Mouse (Mus musculus): ENCODE data around the gene Mapk11. TPM values are rescaled to one million over a fixed set of nuclear protein-coding genes. Genes with fewer than 3 reads are reported as not detected.

Gene Mapk11
- polyA plus RNA-seq (2012; rRNA removed; ENCODE audit: low replicate concordance), result 11.1 and 14.2 TPM in 2 replicates

DNA sequence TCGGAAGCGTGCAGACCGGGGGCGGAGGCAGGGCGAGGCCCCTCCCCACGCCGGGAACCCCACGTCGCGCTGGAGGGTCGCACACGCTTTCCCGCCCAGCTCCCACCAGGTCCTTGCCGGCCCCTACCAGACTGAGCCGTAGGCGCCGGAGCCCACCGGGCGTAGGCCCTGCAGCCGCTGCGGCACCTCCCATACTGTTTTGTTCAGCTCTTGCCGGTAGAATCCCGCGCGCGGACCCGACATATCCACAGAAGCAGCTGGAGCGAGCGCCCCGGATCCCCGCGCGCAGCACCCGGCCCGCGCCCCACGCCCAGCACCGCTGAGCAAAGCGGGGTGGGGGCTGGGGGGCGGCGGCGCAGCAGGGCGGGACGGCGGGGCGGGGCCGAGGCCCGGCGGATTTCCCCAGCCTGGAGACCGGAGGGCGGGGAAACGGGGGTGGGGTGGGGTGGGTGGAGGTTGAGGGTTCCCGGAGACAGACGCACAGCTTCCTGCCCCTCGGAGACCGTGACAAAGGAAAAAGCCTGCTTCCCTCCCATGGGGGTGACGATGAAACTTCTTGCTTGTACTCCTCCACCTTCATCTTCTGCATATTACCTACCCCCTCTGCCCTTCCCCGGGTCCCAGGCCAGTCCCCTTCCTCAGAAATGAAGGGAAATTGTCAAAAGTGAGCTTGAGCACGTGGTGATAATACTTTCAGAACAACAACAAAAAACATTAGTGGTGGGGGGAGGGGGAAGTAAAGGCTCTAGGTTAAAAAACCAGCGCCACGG lies at the start of gene Mapk11:
TSS of gene Mapk11 (minus strand) at position 358 of the 770 bp plus-strand sequence.

GRCm38 (mm10) chr15:89196313-89196706 lies 46.9 kb upstream of the Mapk11 start, which contains the start of gene Dennd6b:
TSS of gene Dennd6b (minus strand) at chr15:89196496.

DNA sequence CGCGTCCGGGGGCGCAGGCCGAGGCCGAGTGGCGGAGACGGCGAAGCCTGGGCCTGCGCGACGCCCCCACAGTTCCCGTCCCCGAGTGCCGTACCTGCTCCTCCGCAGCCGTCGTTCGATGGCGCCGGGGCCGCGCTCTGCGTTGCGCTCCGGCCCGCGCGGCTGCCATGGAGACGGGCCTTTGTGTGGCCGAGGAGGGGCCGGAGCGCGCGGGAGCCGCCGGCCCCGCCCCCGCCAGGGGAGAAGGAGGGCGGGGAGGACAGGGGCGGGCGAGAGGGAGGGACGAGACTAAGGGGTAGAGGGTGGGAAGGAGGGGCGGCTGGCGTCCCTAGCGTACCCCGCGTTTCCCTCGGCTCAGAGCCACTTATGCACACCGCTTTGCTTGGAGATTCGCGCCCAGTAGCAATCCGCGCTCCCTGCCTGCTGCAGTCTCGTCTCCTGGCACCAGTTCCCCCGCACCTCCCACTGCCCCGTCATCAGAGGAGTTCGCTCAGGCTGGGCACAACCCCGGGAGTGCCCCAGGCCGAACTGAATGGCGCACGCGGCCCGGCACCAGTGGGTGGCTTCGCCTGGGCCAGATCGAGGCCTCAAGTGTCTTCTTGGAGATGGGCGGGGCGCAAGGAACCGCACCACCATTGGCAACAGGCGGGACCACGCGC lies 31.3 kb upstream of the Mapk11 start, which contains the start of gene Plxnb2:
TSS of gene Plxnb2 (minus strand) at position 218 of the 659 bp plus-strand sequence.

DNA sequence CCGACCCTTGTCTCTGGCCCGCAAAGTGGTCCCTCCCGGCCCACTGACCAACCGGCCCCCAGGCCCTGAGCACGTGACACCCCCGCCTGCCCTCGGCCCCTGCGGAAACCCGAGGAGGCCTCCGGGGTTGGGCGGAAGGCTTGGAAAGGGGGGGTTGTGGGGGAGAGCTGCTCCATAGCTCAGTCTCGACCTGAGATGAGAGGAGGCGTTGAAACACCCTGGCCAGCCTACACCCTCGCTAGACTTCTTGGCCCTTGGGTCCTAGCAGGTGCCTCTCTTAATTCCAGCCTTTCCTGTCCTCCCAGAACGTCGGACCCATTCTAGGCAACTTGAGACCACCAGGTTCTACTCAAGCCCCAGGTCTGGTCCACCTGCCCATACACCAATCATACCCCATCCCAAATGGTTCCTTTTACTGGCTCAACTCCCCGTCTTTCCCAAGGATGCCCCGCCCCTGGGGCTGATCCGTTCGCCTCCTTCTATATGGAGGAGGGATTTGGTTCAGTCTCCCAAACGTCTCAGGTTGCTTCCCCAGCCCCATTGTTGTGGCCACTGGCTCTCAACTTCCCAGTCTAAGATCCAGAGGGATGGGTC lies 8.7 kb downstream of the Mapk11 start, which contains the start of gene Mapk12:
TSS of gene Mapk12 (minus strand) at position 45 of the 594 bp plus-strand sequence.

DNA sequence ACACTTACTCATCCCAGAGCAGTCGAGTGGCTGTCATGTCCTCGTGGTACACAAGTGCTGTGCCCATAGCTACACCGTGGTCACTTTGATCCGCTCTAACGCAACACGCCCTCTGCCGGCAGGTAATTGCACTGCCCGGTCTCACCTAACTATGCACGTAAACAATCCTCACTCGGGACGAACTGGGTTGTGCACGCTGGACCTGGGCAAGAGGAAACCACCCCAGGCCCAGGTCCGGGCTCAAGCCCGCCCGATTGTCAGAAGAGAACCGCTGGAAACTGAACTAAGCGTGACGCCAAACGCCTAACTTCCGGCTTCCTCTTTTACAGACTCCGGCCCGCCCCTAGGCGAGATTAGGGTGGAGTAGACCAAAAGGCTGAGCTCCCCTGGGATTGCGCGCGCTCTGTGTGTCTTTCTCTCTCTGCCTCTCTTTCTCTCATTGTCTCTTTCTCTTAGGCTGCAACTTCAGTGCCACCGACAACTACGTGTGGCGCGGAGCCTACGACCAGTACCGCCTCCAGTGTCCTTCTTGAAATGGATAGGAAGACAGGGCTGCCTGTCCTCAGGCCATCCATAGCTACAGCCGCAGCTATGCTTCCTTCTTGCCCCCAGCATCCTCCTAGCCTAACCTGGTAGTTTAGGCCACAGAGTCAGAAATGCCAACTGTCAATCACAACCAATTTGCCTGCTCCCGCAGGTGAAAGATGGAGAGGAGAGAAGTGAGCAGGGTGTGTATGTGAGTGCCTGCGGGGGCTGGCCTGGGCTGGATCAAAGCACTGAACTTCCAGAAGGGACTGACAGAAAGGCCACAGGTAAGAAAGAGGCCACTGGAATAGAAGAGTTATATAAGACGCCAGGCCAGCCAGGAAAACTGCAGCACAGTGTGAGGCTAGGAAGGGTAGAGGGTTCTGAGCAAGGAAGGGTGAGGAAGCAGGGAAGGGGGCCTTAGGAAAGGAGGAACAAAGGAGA lies 20.8 kb downstream of the Mapk11 start, which contains the start of gene Hdac10:
TSS of gene Hdac10 (minus strand) at position 319 of the 969 bp plus-strand sequence.

GRCm38 (mm10) chr15:89122649-89123366 lies 26.6 kb downstream of the Mapk11 start, which contains the start of gene Tubgcp6:
TSS of gene Tubgcp6 (minus strand) at chr15:89123112.

Other genes with a start within 250 kb of the Mapk11 start
- not detected in 2 replicates for gene Ttll8, start 195.2 kb downstream of the Mapk11 start, polyA plus RNA-seq (2012; rRNA removed; ENCODE audit: low replicate concordance)
- gene Mlc1, start 170.6 kb downstream of the Mapk11 start, polyA plus RNA-seq (2012; rRNA removed; ENCODE audit: low replicate concordance), result 0.17 TPM in 1 of 2 replicates, not detected in the other
- not detected in 2 replicates for gene Mov10l1, start 166.7 kb downstream of the Mapk11 start, polyA plus RNA-seq (2012; rRNA removed; ENCODE audit: low replicate concordance)
- 0.33 TPM in 1 of 2 replicates, not detected in the other for gene Panx2, start 89.9 kb downstream of the Mapk11 start, polyA plus RNA-seq (2012; rRNA removed; ENCODE audit: low replicate concordance)
- 33.3 and 53.5 TPM in 2 replicates for gene Trabd, start 74.5 kb downstream of the Mapk11 start, polyA plus RNA-seq (2012; rRNA removed; ENCODE audit: low replicate concordance)
- 40.9 and 49.5 TPM in 2 replicates for gene Selenoo, start 60.5 kb downstream of the Mapk11 start, polyA plus RNA-seq (2012; rRNA removed; ENCODE audit: low replicate concordance)
- gene Tubgcp6, start 26.5 kb downstream of the Mapk11 start, polyA plus RNA-seq (2012; rRNA removed; ENCODE audit: low replicate concordance), result 27.8 and 39.6 TPM in 2 replicates
- 41.7 and 54.8 TPM in 2 replicates for gene Hdac10, start 20.9 kb downstream of the Mapk11 start, polyA plus RNA-seq (2012; rRNA removed; ENCODE audit: low replicate concordance)
- 18.6 and 31.5 TPM in 2 replicates for gene Mapk12, start 8.9 kb downstream of the Mapk11 start, polyA plus RNA-seq (2012; rRNA removed; ENCODE audit: low replicate concordance)
- gene Plxnb2, start 31.2 kb upstream of the Mapk11 start, polyA plus RNA-seq (2012; rRNA removed; ENCODE audit: low replicate concordance), result 65.4 and 208 TPM in 2 replicates
- 12.7 and 21.1 TPM in 2 replicates for gene Dennd6b, start 46.9 kb upstream of the Mapk11 start, polyA plus RNA-seq (2012; rRNA removed; ENCODE audit: low replicate concordance)
- gene Ppp6r2, start 61.9 kb upstream of the Mapk11 start, polyA plus RNA-seq (2012; rRNA removed; ENCODE audit: low replicate concordance), result 60.4 and 149 TPM in 2 replicates
- 169 and 209 TPM in 2 replicates for gene Sbf1, start 165.7 kb upstream of the Mapk11 start, polyA plus RNA-seq (2012; rRNA removed; ENCODE audit: low replicate concordance)
- gene Adm2, start 173.1 kb upstream of the Mapk11 start, polyA plus RNA-seq (2012; rRNA removed; ENCODE audit: low replicate concordance), result 0.18 TPM in 1 of 2 replicates, not detected in the other
- gene Miox, start 184.8 kb upstream of the Mapk11 start, polyA plus RNA-seq (2012; rRNA removed; ENCODE audit: low replicate concordance), result not detected in 2 replicates
- 49.7 and 68.9 TPM in 2 replicates for gene Lmf2, start 206.0 kb upstream of the Mapk11 start, polyA plus RNA-seq (2012; rRNA removed; ENCODE audit: low replicate concordance)
- 111 and 131 TPM in 2 replicates for gene Ncaph2, start 206.1 kb upstream of the Mapk11 start, polyA plus RNA-seq (2012; rRNA removed; ENCODE audit: low replicate concordance)
- 31.0 and 49.1 TPM in 2 replicates for gene Sco2, start 224.2 kb upstream of the Mapk11 start, polyA plus RNA-seq (2012; rRNA removed; ENCODE audit: low replicate concordance)
- 2.2 and 2.5 TPM in 2 replicates for gene Tymp, start 227.4 kb upstream of the Mapk11 start, polyA plus RNA-seq (2012; rRNA removed; ENCODE audit: low replicate concordance)
- 3.5 and 8.1 TPM in 2 replicates for gene Odf3b, start 229.7 kb upstream of the Mapk11 start, polyA plus RNA-seq (2012; rRNA removed; ENCODE audit: low replicate concordance)
- not detected in 2 replicates for gene Klhdc7b, start 235.3 kb upstream of the Mapk11 start, polyA plus RNA-seq (2012; rRNA removed; ENCODE audit: low replicate concordance)